Mouse (Mus musculus) brain, embryonic 14.5 days (tissue): ENCODE measurements around the gene Atp5l. TPM values are rescaled to one million over a fixed set of nuclear protein-coding genes. Genes with fewer than 3 reads are reported as not detected.
"Not testable (repeated sequence)": the region's sequence is repeated elsewhere in the genome, so short reads cannot be mapped to it uniquely, and the experiment has no call there.

Experiments used
- DNase-seq: peaks from one replicate; pipeline ENCODE4 v3.0.0-alpha.2; 2011; ENCODE audit warnings: low read depth
- CTCF ChIP-seq: fragments of 200-500 bp; IDR thresholded peaks from 2 replicates; pipeline ENCODE4 v1.5.1; 2012; ENCODE audit warnings: inconsistent platforms, mild to moderate bottlenecking, moderate library complexity, borderline replicate concordance; ENCODE audit not compliant: insufficient read depth, insufficient read length; ENCODE audit errors: extremely low read depth
- POLR2A ChIP-seq: fragments of 200-500 bp; IDR thresholded peaks from 2 replicates; pipeline ENCODE4 v1.6.1; 2012; ENCODE audit warnings: mild to moderate bottlenecking, inconsistent platforms, borderline replicate concordance; ENCODE audit not compliant: poor library complexity, insufficient read depth, insufficient read length, severe bottlenecking; ENCODE audit errors: extremely low read depth
- polyA plus RNA-seq: library from polyadenylated mRNA; depleted of rRNA; stranded (reverse); fragments of >200 nt; gene quantifications from 2 replicates; pipeline ENCODE4 v1.2.3, GENCODE M21; 2012; rRNA removed

Atp5l gene
- polyA plus RNA-seq = 610 and 841 TPM in 2 replicates

DNA sequence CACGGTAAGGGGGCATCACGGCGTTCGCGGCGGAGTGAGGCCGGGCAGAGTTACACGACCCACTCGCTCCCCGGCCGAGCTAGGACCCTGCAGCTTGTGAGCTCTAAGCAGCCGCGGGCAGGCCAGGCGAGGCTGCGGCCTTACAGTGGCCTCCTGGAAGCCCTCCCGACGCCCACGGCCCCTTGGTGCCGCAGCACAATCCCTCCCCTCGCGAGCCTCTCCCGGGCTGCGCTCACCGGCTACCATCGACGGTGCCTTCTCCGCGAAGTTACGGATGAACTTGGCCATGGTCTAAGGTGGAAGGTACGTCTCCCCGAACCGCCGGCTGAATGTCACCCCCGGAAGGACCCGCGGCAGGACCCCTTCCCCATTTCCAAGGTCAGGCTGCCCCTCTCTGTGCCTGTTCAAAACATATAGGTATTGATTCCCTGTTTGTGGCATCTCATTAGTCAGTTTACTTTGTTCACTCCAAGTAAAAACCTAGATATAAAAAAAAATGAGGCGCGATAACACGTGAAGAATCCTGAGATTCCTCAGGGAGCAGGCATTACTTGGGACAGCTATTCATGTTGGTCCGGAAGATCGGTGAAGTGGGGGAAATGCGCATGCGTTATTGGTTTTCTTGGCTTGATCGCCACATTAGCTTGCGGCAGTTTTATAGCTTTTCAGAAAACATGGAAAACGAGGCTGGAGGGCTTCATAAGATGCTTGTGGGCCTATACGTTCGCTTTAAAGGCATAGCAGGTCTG, at the start of gene Atp5l:
Atp5l (minus strand) TSS at position 369 of the 749 bp plus-strand sequence.
- no peak for TF ChIP-seq POLR2A
- no peak for TF ChIP-seq CTCF
- DNase-seq = peak; percentile 99

DNA sequence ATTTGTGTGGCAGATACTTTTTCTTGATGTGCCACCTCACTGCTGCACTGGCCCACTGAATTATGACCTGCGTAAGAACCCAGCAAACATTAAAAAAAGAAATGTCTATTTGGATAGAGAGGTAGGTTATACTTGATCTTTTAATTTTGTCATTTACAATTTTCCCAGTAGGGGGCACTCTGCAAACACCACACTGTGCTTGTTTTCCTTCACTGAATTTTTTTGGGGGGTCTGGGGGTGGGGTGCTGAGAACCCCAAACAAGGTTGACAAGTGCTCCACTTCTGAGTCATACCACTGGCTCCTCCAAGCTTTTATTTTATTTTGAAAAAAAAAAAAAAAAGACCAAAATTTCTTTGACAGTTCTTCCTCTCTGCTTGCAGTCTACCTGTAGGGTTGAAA, 48.9 kb upstream of the Atp5l start:
- no peak for TF ChIP-seq CTCF
- TF ChIP-seq POLR2A = no peak
- DNase-seq = no peak

DNA sequence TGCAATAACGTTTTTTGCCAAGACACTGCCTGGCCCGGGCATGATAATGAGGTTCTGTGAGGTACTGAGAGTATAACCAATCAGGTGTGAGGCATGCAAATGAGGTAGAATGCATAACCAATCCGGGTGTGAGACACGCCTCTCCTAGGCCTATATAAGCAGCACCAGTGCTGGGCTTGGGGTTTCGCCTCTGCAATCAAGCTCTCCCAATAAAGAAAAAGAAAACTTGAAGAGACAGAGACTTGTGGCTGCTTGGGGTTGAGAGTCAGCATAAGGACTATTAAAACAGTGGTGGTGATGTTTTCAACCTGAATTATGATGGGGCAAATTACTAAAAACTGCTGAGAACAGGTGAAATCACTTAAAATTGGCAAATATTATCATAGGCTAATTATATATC, 47.2 kb upstream of the Atp5l start:
- not testable (repeated sequence) for DNase-seq

DNA sequence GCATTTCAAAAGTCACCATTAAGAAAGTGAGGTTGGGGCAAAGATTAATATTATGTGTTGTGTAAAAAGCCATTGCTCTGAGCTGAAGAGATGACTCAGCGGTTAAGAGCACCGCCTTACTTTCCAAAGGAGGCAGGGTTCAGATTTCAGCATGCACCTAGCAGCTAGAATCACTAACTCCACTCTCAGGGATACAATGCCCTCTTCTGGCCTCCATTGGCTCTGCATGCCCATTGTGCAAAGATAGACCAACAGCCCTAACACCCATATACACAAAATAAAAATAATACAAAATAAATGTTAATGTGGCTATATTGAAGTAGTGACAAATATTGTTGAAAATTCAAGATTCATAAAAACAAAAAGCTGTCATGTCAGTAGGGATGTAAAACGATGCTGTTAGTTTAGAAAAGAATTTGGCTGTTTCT, 46.3 kb upstream of the Atp5l start:
- TF ChIP-seq CTCF (peak; percentile 71; the same call in 1 of the 2 replicates), POLR2A (no peak)
- peak; percentile 75 for DNase-seq

DNA sequence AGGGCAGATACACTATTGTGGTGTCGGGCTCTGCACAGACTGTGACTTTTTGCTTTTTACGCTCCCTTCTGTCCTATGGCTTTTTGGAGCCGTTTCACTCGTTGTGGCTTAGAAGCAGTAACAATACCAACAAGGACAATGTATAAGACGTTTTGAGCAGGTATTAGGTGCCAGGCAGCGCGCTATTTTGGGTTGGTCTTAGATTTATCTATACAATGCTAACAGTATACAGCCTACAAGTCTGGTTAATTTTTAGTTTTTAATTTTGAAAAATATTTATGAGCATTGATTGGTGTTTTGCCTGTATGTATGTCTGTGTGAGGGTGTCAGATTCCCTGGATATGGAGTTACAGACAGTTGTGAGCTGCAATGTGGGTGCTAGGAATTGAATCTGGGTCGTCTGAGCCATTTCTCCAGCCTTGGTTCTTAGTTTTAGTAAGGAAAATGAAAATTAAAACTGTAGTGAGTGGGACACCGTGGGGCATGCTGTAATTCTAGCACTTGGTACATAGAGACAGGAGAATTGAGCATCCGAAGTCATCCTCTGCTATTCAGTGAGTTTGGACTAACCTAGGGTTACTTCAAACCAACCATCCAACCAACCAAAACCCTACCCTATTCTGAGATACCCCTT, 45.4 kb upstream of the Atp5l start:
- TF ChIP-seq POLR2A (no peak), CTCF (no peak)
- no peak for DNase-seq

GRCm38 (mm10) chr9:44965126-44965832, 44.7 kb upstream of the Atp5l start, which contains the start of gene Ube4a:
TSS of gene Ube4a (minus strand) at chr9:44965600.
- DNase-seq = peak; percentile 100
- TF ChIP-seq POLR2A (peak; percentile 25; the same call in 1 of the 2 replicates), CTCF (no peak)

DNA sequence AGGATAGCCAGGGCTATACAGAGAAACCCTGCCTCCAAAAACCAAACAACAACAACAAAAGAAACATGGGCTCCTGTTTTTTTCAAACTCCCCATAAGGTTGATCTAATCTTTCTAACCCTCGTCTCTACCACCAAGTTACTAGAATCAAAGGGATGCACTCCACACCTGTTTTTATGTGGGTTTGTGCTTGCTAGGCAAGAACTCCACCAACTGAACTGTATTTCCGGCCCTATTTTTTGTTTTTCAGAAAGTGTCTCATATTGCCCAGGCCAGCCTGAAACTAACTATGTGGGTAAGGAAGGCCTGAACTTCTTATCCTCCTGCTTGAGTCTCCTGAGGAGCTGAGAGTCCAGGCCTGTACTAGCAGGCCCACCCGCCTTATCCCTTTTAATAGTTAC, 33.9 kb upstream of the Atp5l start:
- no peak for TF ChIP-seq POLR2A
- no peak for TF ChIP-seq CTCF

DNA sequence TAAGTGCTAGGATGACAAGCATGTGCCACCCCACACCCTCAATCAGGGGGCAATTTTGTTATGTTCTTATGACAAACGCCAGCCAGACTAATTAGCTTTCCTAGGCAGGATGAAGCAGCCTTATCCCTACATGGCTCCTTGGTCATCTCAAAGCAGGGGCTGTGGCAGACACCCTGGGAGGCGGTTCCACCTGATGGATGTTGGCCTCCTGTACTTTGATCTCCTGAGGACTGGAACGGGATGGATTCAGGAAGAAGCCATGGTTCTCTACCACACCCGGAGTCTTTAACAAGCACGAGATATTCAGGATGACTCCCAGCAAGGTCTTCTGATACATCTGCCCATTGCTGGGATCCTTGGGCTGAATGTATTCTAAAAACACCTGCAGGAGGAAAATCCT, 27.3 kb upstream of the Atp5l start:
- TF ChIP-seq POLR2A = no peak
- TF ChIP-seq CTCF = no peak
- DNase-seq = no peak

More for the DNA sequence above, 33.9 kb upstream of the Atp5l start:
- no peak for DNase-seq

DNA sequence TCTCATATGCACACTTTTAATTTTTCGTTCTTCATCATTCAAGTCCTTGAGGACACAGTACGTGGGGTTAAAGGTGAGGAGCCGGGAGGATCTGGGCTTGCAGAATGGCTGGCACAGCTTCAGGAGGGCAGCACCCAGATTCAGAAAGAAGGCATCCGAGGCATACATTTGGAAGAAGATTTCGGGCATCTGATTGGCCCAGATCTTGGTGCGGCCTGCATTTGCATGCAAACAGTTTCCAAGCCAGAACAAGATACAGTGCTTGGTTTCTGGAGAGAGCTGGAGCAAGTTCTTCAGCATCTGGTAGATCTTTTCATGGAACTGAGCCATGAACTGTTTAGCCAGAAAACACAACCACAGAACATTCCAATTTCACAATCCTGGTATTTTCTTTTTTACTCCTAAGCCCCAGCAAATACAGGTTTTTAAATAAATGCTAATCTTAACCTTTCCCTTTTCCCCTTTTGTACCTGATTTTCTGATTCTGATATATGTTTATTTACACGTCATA, 25.7 kb upstream of the Atp5l start:
- DNase-seq = no peak
- TF ChIP-seq CTCF (no peak), POLR2A (no peak)

- DNase-seq = no peak
- TF ChIP-seq POLR2A = no peak
- TF ChIP-seq CTCF = no peak
Measured at GRCm38 (mm10) chr9:44942421-44942820, 21.9 kb upstream of the Atp5l start.

- no peak for DNase-seq
- TF ChIP-seq CTCF (no peak), POLR2A (no peak)
Measured at GRCm38 (mm10) chr9:44941756-44942155, 21.2 kb upstream of the Atp5l start.

DNA sequence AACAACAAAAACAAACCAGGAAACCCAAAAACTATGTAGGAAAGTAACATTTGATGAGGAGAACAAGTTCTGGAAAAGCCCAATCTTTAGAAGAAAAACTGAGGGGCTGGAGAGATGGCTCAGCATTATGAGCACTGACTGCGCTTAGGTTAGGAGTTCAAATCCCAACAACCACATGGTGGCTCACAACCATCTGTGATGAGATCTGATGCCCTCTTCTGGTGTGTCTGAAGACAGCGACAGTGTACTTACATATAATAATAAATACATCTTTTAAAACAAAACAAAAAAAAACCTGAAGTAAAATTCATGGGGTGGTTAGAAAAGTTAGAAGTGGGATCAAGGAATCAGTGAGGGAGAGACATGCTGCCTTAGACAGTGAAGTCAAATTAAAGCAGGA, 1.0 kb upstream of the Atp5l start:
- DNase-seq = no peak
- TF ChIP-seq POLR2A = no peak
- no peak for TF ChIP-seq CTCF

- TF ChIP-seq CTCF = no peak
- DNase-seq = no peak
Measured at GRCm38 (mm10) chr9:44921123-44921468, 554 bp upstream of the Atp5l start.
